Mouse (Mus musculus): ENCODE measurements around the gene Ncoa4. TPM values are rescaled to one million over a fixed set of nuclear protein-coding genes. Genes with fewer than 3 reads are reported as not detected.

Gene Ncoa4
- polyA plus RNA-seq, 1 experiment from 2014 or later: 141 TPM

- H3K4me2 ChIP-seq (ENCODE audit: low read depth, low read length): no peak overlapping the region
- no peaks in the 10 kb centered on the region for H3K27me3 ChIP-seq (ENCODE audit: insufficient read depth, low read length)
- no peaks in the 10 kb centered on the region; the same call in 1 of the 2 replicates for H3K4me1 ChIP-seq (ENCODE audit: insufficient read depth)
- ATAC-seq (no peak), DNase-seq (no peak)
- H3K9ac ChIP-seq (replicated peaks): no peak overlapping the region
- H3K36me3 ChIP-seq (replicated peaks; ENCODE audit: insufficient read depth, low read length): no peaks in the 10 kb centered on the region
- no peak overlapping the region for H3K4me3 ChIP-seq (ENCODE audit: low read depth, low read length)
- no peak overlapping the region for H3K27ac ChIP-seq (ENCODE audit: low read depth)
- no peak for TF ChIP-seq CTCF (IDR thresholded peaks at IDR 0.05; ENCODE audit: low read depth)
- TF ChIP-seq EP300 (IDR thresholded peaks at IDR 0.05; ENCODE audit: low read depth): no peak
- peaks cover 6% of the 10 kb centered on the region for H3K9me3 ChIP-seq (ENCODE audit: low read length)
Observed at GRCm38 (mm10) chr14:32144734-32145133, 14.9 kb upstream of the Ncoa4 start.

DNA sequence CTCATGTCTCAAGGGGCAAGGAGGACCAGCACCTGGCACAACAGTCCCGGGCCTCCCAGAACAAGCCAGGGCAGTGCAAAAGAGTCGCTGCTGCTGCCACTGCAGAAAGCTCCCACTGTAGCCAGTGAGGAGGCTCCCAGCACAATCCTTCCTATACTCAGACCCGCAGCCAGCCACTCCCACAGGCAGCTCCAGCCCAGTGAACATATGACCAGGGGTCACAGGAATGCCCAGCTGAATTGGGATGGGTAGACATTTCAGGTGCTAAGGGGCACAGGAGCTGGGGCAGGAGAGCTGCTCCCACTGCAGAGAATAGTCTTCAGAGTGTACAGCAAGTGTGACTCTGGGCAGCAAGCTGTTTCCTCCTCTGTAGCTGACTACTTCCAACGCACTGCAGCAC lies 14.3 kb upstream of the Ncoa4 start:
- Histone ChIP-seq H3K4me2 (ENCODE audit: low read depth, low read length) (peak overlapping the region; percentile 49), H3K4me1 (ENCODE audit: insufficient read depth) (no peaks in the 10 kb centered on the region; the same call in 1 of the 2 replicates), H3K9me3 (ENCODE audit: low read length) (peaks cover 6% of the 10 kb centered on the region), H3K27me3 (ENCODE audit: insufficient read depth, low read length) (no peaks in the 10 kb centered on the region), H3K4me3 (ENCODE audit: low read depth, low read length) (peak overlapping the region; percentile 41), H3K9ac (replicated peaks) (peak overlapping the region; percentile 53), H3K27ac (ENCODE audit: low read depth) (peak overlapping the region; percentile 88), H3K36me3 (replicated peaks; ENCODE audit: insufficient read depth, low read length) (no peaks in the 10 kb centered on the region)
- ATAC-seq (peak; percentile 22; the same call in 1 of the 2 replicates), DNase-seq (no peak)
- TF ChIP-seq EP300 (IDR thresholded peaks at IDR 0.05; ENCODE audit: low read depth): no peak
- TF ChIP-seq CTCF (IDR thresholded peaks at IDR 0.05; ENCODE audit: low read depth): no peak
- WGBS (ENCODE audit: insufficient replicate concordance): 53% methylated on average over 4 of the region's 4 CpGs

DNA sequence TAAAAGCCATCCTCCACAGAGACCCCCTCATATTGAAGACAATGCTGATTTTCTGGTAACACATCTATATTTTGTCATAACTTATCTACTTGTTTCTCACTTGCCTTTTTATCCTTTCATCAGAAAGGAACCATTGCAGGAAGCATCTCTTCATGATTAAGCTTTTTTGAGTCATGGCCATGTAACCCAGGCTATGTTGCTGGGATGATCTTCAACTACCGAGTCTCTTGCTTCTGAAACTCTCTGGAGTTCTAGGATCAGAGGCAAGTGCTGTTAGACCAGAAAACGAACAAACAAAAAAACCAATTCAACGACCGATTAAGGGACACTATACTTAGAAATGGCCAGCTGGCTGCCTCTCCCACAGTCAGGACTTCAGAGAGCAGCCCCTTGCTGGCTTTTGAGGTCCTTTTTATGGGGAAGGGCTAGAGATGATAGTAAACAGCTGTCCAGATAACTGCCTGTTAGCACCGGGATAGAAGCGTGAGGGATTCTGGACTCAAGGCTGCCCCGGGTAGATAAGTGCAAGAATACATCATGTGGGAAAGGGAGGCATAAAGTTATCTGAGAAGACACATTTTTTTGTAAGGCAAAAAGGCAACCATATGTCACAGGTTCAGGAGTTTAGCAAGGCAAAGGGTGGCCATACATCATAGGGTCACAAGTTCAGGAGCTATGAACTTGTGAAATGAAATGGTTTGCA lies 13.7 kb upstream of the Ncoa4 start:
- Histone ChIP-seq H3K4me3 (ENCODE audit: low read depth, low read length) (peak overlapping the region; percentile 41), H3K36me3 (replicated peaks; ENCODE audit: insufficient read depth, low read length) (no peaks in the 10 kb centered on the region), H3K4me1 (ENCODE audit: insufficient read depth) (no peaks in the 10 kb centered on the region; the same call in 1 of the 2 replicates), H3K4me2 (ENCODE audit: low read depth, low read length) (peak overlapping the region; percentile 49), H3K9ac (replicated peaks) (peak overlapping the region; percentile 53), H3K27me3 (ENCODE audit: insufficient read depth, low read length) (no peaks in the 10 kb centered on the region), H3K27ac (ENCODE audit: low read depth) (peak overlapping the region; percentile 88), H3K9me3 (ENCODE audit: low read length) (peaks cover 6% of the 10 kb centered on the region)
- TF ChIP-seq EP300 (IDR thresholded peaks at IDR 0.05; ENCODE audit: low read depth) (peak; percentile 99), CTCF (IDR thresholded peaks at IDR 0.05; ENCODE audit: low read depth) (no peak)
- ATAC-seq (peak; percentile 98), DNase-seq (peak; percentile 61)
- WGBS (ENCODE audit: insufficient replicate concordance): 40% methylated on average over 7 of the region's 7 CpGs

DNA sequence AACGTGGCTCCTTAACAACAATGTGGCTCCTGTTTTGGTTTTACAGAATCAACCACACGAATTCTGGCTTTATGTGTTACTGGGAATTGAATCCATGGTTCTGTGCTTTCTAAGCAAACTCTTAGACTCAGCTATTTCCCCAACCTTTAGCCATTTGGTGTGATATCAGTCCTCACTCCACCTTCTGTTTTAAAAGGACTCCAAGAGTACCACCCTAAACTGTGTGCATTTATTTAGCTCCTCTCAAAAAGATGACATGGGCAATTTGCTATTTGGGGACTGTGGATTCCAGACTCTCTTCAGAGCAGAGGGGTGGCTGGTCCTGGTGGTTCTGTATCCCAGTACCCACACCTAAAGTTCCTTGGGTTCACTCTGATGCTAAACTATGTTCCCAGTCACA lies 13.1 kb upstream of the Ncoa4 start:
- H3K4me2 ChIP-seq (ENCODE audit: low read depth, low read length): peak overlapping the region; percentile 49; the same call in 1 of the 2 replicates
- peaks cover 6% of the 10 kb centered on the region for H3K9me3 ChIP-seq (ENCODE audit: low read length)
- H3K27ac ChIP-seq (ENCODE audit: low read depth): peak overlapping the region; percentile 88
- TF ChIP-seq EP300 (IDR thresholded peaks at IDR 0.05; ENCODE audit: low read depth): no peak
- TF ChIP-seq CTCF (IDR thresholded peaks at IDR 0.05; ENCODE audit: low read depth): no peak
- H3K36me3 ChIP-seq (replicated peaks; ENCODE audit: insufficient read depth, low read length): no peaks in the 10 kb centered on the region
- DNase-seq (no peak), ATAC-seq (peak; percentile 50)
- no peaks in the 10 kb centered on the region; the same call in 1 of the 2 replicates for H3K4me1 ChIP-seq (ENCODE audit: insufficient read depth)
- H3K27me3 ChIP-seq (ENCODE audit: insufficient read depth, low read length): no peaks in the 10 kb centered on the region
- no peak overlapping the region for H3K9ac ChIP-seq (replicated peaks)
- H3K4me3 ChIP-seq (ENCODE audit: low read depth, low read length): no peak overlapping the region
- WGBS (ENCODE audit: insufficient replicate concordance): 56% methylated on average over 2 of the region's 2 CpGs

GRCm38 (mm10) chr14:32150872-32151271 lies 8.8 kb upstream of the Ncoa4 start:
- 83% methylated on average over 2 of the region's 2 CpGs for WGBS (ENCODE audit: insufficient replicate concordance)
- Histone ChIP-seq H3K4me2 (ENCODE audit: low read depth, low read length) (no peak overlapping the region), H3K27me3 (ENCODE audit: insufficient read depth, low read length) (no peaks in the 10 kb centered on the region), H3K4me3 (ENCODE audit: low read depth, low read length) (no peak overlapping the region), H3K27ac (ENCODE audit: low read depth) (no peak overlapping the region), H3K36me3 (replicated peaks; ENCODE audit: insufficient read depth, low read length) (no peaks in the 10 kb centered on the region), H3K4me1 (ENCODE audit: insufficient read depth) (peaks cover 10% of the 10 kb centered on the region), H3K9me3 (ENCODE audit: low read length) (peaks cover 6% of the 10 kb centered on the region), H3K9ac (replicated peaks) (no peak overlapping the region)
- DNase-seq (no peak), ATAC-seq (no peak)
- TF ChIP-seq CTCF (IDR thresholded peaks at IDR 0.05; ENCODE audit: low read depth) (peak; percentile 55), EP300 (IDR thresholded peaks at IDR 0.05; ENCODE audit: low read depth) (no peak)

DNA sequence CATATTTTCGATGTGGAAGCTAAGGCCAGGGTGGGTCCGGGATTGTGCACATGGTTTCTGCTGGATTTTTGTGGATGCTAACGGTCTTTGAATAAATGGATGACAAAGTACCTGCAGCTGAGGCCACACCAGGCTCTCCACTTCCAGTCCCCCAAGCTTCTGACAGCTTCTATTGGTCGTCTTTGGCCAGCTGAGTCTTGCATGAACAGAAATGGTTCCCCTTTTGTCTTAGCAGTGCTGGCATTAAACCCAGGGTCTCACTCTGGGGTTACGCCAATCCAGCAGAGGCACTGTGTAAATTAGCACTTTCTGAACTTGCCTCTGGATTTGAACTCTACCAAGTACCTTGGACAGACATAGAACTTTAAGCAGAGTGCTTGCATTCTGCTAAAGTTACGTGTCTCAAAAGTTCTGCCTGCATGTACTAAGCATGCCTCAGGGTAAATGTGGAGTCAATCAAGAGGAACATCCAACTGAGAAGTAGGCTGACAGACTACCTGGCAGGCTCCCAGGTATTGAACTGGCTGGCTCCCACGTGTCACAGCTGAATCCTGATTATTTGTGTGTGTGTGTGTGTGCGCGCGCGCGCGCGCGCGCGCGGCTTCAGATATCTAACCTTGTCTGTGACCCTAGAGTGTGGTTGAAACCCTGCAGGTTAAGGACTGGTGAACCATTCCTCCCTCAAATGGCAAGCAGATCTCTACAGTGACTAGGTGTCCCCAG lies 7.3 kb upstream of the Ncoa4 start:
- Histone ChIP-seq H3K4me1 (ENCODE audit: insufficient read depth) (peaks cover 10% of the 10 kb centered on the region), H3K27me3 (ENCODE audit: insufficient read depth, low read length) (no peaks in the 10 kb centered on the region), H3K9ac (replicated peaks) (no peak overlapping the region), H3K4me3 (ENCODE audit: low read depth, low read length) (no peak overlapping the region), H3K4me2 (ENCODE audit: low read depth, low read length) (no peak overlapping the region), H3K36me3 (replicated peaks; ENCODE audit: insufficient read depth, low read length) (no peaks in the 10 kb centered on the region), H3K9me3 (ENCODE audit: low read length) (peaks cover 6% of the 10 kb centered on the region), H3K27ac (ENCODE audit: low read depth) (no peak overlapping the region)
- ATAC-seq: peak; percentile 81
- TF ChIP-seq EP300 (IDR thresholded peaks at IDR 0.05; ENCODE audit: low read depth): no peak
- no peak for TF ChIP-seq CTCF (IDR thresholded peaks at IDR 0.05; ENCODE audit: low read depth)
- 70% methylated on average over 18 of the region's 18 CpGs for WGBS (ENCODE audit: insufficient replicate concordance)
- peak; percentile 78 for DNase-seq
